In the genomic region with DNA sequence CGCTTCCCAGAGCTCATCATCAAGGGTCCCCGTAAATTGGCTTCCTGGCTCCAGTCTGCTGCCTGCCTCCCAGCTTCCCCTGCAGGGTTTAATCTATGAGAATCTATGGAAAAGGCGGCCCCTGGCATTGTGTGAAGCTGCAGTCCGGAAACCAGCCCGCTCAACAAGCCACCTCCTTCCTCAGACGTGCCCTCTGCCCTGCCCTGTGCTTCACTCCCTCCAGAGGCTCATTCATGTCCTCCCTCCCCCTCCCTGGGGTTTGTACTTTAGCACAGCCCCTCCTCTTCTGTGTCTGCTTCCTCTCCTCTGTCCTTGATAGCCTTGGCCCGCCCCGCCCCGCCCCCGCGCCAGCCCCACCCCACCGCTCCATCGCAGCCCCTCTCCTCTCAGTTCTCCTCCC, we compare ENCODE assay signal across 8 mouse cellular contexts. TPM values are rescaled to one million over a fixed set of nuclear protein-coding genes. Genes with fewer than 3 reads are reported as not detected.
DNase-seq lines count a peak whose midpoint lies in the region; ATAC-seq and TF ChIP-seq lines count a peak whose summit lies in the region.

No protein-coding gene starts in this region.

- no peak overlapping the region for H3K9ac ChIP-seq in embryonic facial prominence, embryonic 15.5 days
- no peak overlapping the region; the same call in 1 of the 2 replicates for H3K9ac ChIP-seq in hindbrain, embryonic 12.5 days
- H3K9ac ChIP-seq in limb, embryonic 14.5 days (ENCODE audit: low read depth, low read length, severe bottlenecking): 0 out of 2 replicates have a peak overlapping the region, but pooled peaks have one; percentile 28
- H3K9ac ChIP-seq in midbrain, embryonic 13.5 days (replicated peaks): peak overlapping the region; percentile 59

- peaks cover 27% of the 10 kb centered on the region; the same call in 1 of the 2 replicates for H3K36me3 ChIP-seq in embryonic facial prominence, embryonic 15.5 days
- H3K36me3 ChIP-seq in hindbrain, embryonic 12.5 days: no peaks in the 10 kb centered on the region
- H3K36me3 ChIP-seq in limb, embryonic 14.5 days (ENCODE audit: control insufficient read depth, insufficient read depth, low read length): peaks cover 6% of the 10 kb centered on the region; the same call in 1 of the 2 replicates
- no peaks in the 10 kb centered on the region for H3K36me3 ChIP-seq in midbrain, embryonic 13.5 days

- H3K27me3 ChIP-seq in embryonic facial prominence, embryonic 15.5 days: peaks cover 5% of the 10 kb centered on the region; the same call in 1 of the 2 replicates
- H3K27me3 ChIP-seq in hindbrain, embryonic 12.5 days: peaks cover 15% of the 10 kb centered on the region; the same call in 1 of the 2 replicates
- no peaks in the 10 kb centered on the region; the same call in 1 of the 2 replicates for H3K27me3 ChIP-seq in limb, embryonic 14.5 days (ENCODE audit: control insufficient read depth, insufficient read depth, low read length)
- H3K27me3 ChIP-seq in midbrain, embryonic 13.5 days: peaks cover 21% of the 10 kb centered on the region
- H3K27me3 ChIP-seq in cerebellum, adult 2 months (ENCODE audit: control insufficient read depth, insufficient read depth, low read length): no peaks in the 10 kb centered on the region

- peaks cover 18% of the 10 kb centered on the region for H3K4me1 ChIP-seq in embryonic facial prominence, embryonic 15.5 days
- peaks cover 25% of the 10 kb centered on the region for H3K4me1 ChIP-seq in hindbrain, embryonic 12.5 days
- H3K4me1 ChIP-seq in limb, embryonic 14.5 days (ENCODE audit: control insufficient read depth, insufficient read depth, low read length): peaks cover 9% of the 10 kb centered on the region; the same call in 1 of the 2 replicates
- peaks cover 16% of the 10 kb centered on the region for H3K4me1 ChIP-seq in midbrain, embryonic 13.5 days (replicated peaks)
- no peaks in the 10 kb centered on the region for H3K4me1 ChIP-seq in cerebellum, adult 2 months (ENCODE audit: control insufficient read depth, insufficient read depth, low read length)

- ATAC-seq in embryonic facial prominence, embryonic 15.5 days (ENCODE audit: insufficient number of reproducible peaks, low FRiP score, low TSS enrichment, low read depth): peak; percentile 69
- peak; percentile 66 for ATAC-seq in hindbrain, embryonic 12.5 days (ENCODE audit: low FRiP score)
- peak; percentile 67 for ATAC-seq in limb, embryonic 14.5 days (ENCODE audit: low FRiP score, low read depth)
- ATAC-seq in midbrain, embryonic 13.5 days: peak; percentile 72

- H3K4me2 ChIP-seq in embryonic facial prominence, embryonic 15.5 days (replicated peaks): peak overlapping the region; percentile 33
- H3K4me2 ChIP-seq in hindbrain, embryonic 12.5 days (replicated peaks): peak overlapping the region; percentile 40
- H3K4me2 ChIP-seq in limb, embryonic 14.5 days (replicated peaks; ENCODE audit: low read depth, low read length, severe bottlenecking): peak overlapping the region; percentile 39
- H3K4me2 ChIP-seq in midbrain, embryonic 13.5 days (replicated peaks): peak overlapping the region; percentile 45

- H3K27ac ChIP-seq in embryonic facial prominence, embryonic 15.5 days (replicated peaks): peak overlapping the region; percentile 52
- H3K27ac ChIP-seq in hindbrain, embryonic 12.5 days: peak overlapping the region; percentile 61
- no peak overlapping the region for H3K27ac ChIP-seq in limb, embryonic 14.5 days (replicated peaks; ENCODE audit: low read depth, low read length)
- peak overlapping the region; percentile 19; the same call in 1 of the 2 replicates for H3K27ac ChIP-seq in midbrain, embryonic 13.5 days
- H3K27ac ChIP-seq in cerebellum, adult 2 months (ENCODE audit: insufficient read depth, low read length): no peak overlapping the region

- WGBS in embryonic facial prominence, embryonic 15.5 days: 7% methylated on average over 9 of the region's 13 CpGs
- WGBS in hindbrain, embryonic 12.5 days: 1% methylated on average over 7 of the region's 13 CpGs
- 2% methylated on average over 10 of the region's 13 CpGs for WGBS in limb, embryonic 14.5 days
- WGBS in midbrain, embryonic 13.5 days: under 1% methylated on average over 10 of the region's 13 CpGs
- WGBS in cerebellum, adult 2 months: 48% methylated on average over 11 of the region's 13 CpGs

- TF ChIP-seq CTCF in cerebellum, adult 2 months (IDR thresholded peaks at IDR 0.05; ENCODE audit: borderline replicate concordance, insufficient read depth, low read depth, low read length): no peak

- DNase-seq in gastrocnemius, adult 18-20 months (ENCODE audit: low spot score): peak; percentile 39
- no peak for DNase-seq in gastrocnemius, adult 8-10 months (ENCODE audit: low spot score in 2 of 2)
- DNase-seq in limb, embryonic 14.5 days (ENCODE audit: low spot score): peak; percentile 61
- peak; percentile 70 to 87 for DNase-seq in thymus, adult 18-20 months
- DNase-seq in cerebellum, adult 2 months: no peak

- no peak overlapping the region for H3K4me3 ChIP-seq in embryonic facial prominence, embryonic 15.5 days (replicated peaks)
- H3K4me3 ChIP-seq in hindbrain, embryonic 12.5 days: 0 out of 2 replicates have a peak overlapping the region, but pooled peaks have one; percentile 1
- 0 out of 2 replicates have a peak overlapping the region, but pooled peaks have one; percentile 2 for H3K4me3 ChIP-seq in limb, embryonic 14.5 days (replicated peaks; ENCODE audit: low read length)
- peak overlapping the region; percentile 13; the same call in 1 of the 2 replicates for H3K4me3 ChIP-seq in midbrain, embryonic 13.5 days (replicated peaks)
- H3K4me3 ChIP-seq in cerebellum, adult 2 months (replicated peaks; ENCODE audit: insufficient read depth, low read depth, low read length): no peak overlapping the region

- no peaks in the 10 kb centered on the region for H3K9me3 ChIP-seq in embryonic facial prominence, embryonic 15.5 days (replicated peaks)
- H3K9me3 ChIP-seq in hindbrain, embryonic 12.5 days (replicated peaks): no peaks in the 10 kb centered on the region
- H3K9me3 ChIP-seq in limb, embryonic 14.5 days (ENCODE audit: control insufficient read depth, low read length): no peaks in the 10 kb centered on the region
- no peaks in the 10 kb centered on the region for H3K9me3 ChIP-seq in midbrain, embryonic 13.5 days

- TF ChIP-seq POLR2A in limb, embryonic 14.5 days (IDR thresholded peaks at IDR 0.05; ENCODE audit: borderline replicate concordance, extremely low read depth, insufficient read depth, insufficient read length): no peak
- TF ChIP-seq POLR2A in cerebellum, adult 2 months (IDR thresholded peaks at IDR 0.05; ENCODE audit: borderline replicate concordance, insufficient read depth, low read length): no peak

RNA-seq across cellular contexts. Expression of a gene that starts 8.8 kb away (rescaled TPM):
- total RNA-seq in gastrocnemius, adult 18-20 months (2021): 10 to 100 TPM; 29.0 to 32.7 TPM
- total RNA-seq in gastrocnemius, adult 8-10 months (2022): 10 to 100 TPM; 24.7 to 39.3 (median 28.4) TPM
- polyA plus RNA-seq in embryonic facial prominence, embryonic 15.5 days (2015; fragmentation: Nextera tagmentation; extraction: Ambion mirVana): 36.3 and 39.9 TPM in 2 replicates
- 30.9 and 31.9 TPM in 2 replicates for polyA plus RNA-seq in hindbrain, embryonic 12.5 days (2016; fragmentation: Nextera tagmentation; extraction: Ambion mirVana)
- polyA plus RNA-seq in limb, embryonic 14.5 days (2012; rRNA removed): 97.1 and 109 TPM in 2 replicates
- 40.4 and 42.4 TPM in 2 replicates for polyA plus RNA-seq in limb, embryonic 14.5 days (2014; fragmentation: Nextera tagmentation; extraction: Ambion mirVana)
- 21.4 and 26.4 TPM in 2 replicates for polyA plus RNA-seq in midbrain, embryonic 13.5 days (2015; fragmentation: Nextera tagmentation; extraction: Ambion mirVana)
- 716 and 832 TPM in 2 replicates for polyA plus RNA-seq in cerebellum, adult 2 months (2012; rRNA removed)

RNA-seq across cellular contexts. Expression of a gene that starts 38.9 kb away (rescaled TPM):
- total RNA-seq in gastrocnemius, adult 18-20 months (2021): not detected
- not detected for total RNA-seq in gastrocnemius, adult 8-10 months (2022)
- polyA plus RNA-seq in embryonic facial prominence, embryonic 15.5 days (2015; fragmentation: Nextera tagmentation; extraction: Ambion mirVana): 0.67 and 0.79 TPM in 2 replicates
- polyA plus RNA-seq in hindbrain, embryonic 12.5 days (2016; fragmentation: Nextera tagmentation; extraction: Ambion mirVana): 0.50 and 0.57 TPM in 2 replicates
- polyA plus RNA-seq in limb, embryonic 14.5 days (2012; rRNA removed): 0.05 TPM in 1 of 2 replicates, not detected in the other
- polyA plus RNA-seq in limb, embryonic 14.5 days (2014; fragmentation: Nextera tagmentation; extraction: Ambion mirVana): 0.37 and 0.56 TPM in 2 replicates
- 0.38 TPM in 1 of 2 replicates, not detected in the other for polyA plus RNA-seq in midbrain, embryonic 13.5 days (2015; fragmentation: Nextera tagmentation; extraction: Ambion mirVana)
- not detected in 2 replicates for polyA plus RNA-seq in cerebellum, adult 2 months (2012; rRNA removed)

RNA-seq across cellular contexts. Expression of a gene that starts 39.9 kb away (rescaled TPM):
- total RNA-seq in gastrocnemius, adult 18-20 months (2021): 1 to 10 TPM; 3.0 to 4.5 TPM
- 1 to 10 TPM in 3 of 4 experiments, under 1 TPM in 1; 0.41 to 2.1 (median 1.4) TPM for total RNA-seq in gastrocnemius, adult 8-10 months (2022)
- 36.8 and 44.3 TPM in 2 replicates for polyA plus RNA-seq in embryonic facial prominence, embryonic 15.5 days (2015; fragmentation: Nextera tagmentation; extraction: Ambion mirVana)
- polyA plus RNA-seq in hindbrain, embryonic 12.5 days (2016; fragmentation: Nextera tagmentation; extraction: Ambion mirVana): 2.1 and 2.9 TPM in 2 replicates
- 28.5 and 35.0 TPM in 2 replicates for polyA plus RNA-seq in limb, embryonic 14.5 days (2012; rRNA removed)
- 31.3 and 37.5 TPM in 2 replicates for polyA plus RNA-seq in limb, embryonic 14.5 days (2014; fragmentation: Nextera tagmentation; extraction: Ambion mirVana)
- 0.98 and 1.2 TPM in 2 replicates for polyA plus RNA-seq in midbrain, embryonic 13.5 days (2015; fragmentation: Nextera tagmentation; extraction: Ambion mirVana)
- polyA plus RNA-seq in cerebellum, adult 2 months (2012; rRNA removed): 1.3 and 1.7 TPM in 2 replicates

RNA-seq across cellular contexts. Expression of a gene that starts 52.3 kb away (rescaled TPM):
- total RNA-seq in gastrocnemius, adult 18-20 months (2021): 1 to 10 TPM in 1 of 2 experiments, under 1 TPM in 1; 0.82 to 1.7 TPM
- total RNA-seq in gastrocnemius, adult 8-10 months (2022): under 1 TPM in 3 of 4 experiments, not detected in 1; 0.44 to 0.46 (median 0.45) TPM
- polyA plus RNA-seq in embryonic facial prominence, embryonic 15.5 days (2015; fragmentation: Nextera tagmentation; extraction: Ambion mirVana): 879 and 898 TPM in 2 replicates
- polyA plus RNA-seq in hindbrain, embryonic 12.5 days (2016; fragmentation: Nextera tagmentation; extraction: Ambion mirVana): 904 and 962 TPM in 2 replicates
- polyA plus RNA-seq in limb, embryonic 14.5 days (2012; rRNA removed): 1,140 and 1,381 TPM in 2 replicates
- polyA plus RNA-seq in limb, embryonic 14.5 days (2014; fragmentation: Nextera tagmentation; extraction: Ambion mirVana): 1,171 and 1,392 TPM in 2 replicates
- 322 and 354 TPM in 2 replicates for polyA plus RNA-seq in midbrain, embryonic 13.5 days (2015; fragmentation: Nextera tagmentation; extraction: Ambion mirVana)
- 77.8 and 78.9 TPM in 2 replicates for polyA plus RNA-seq in cerebellum, adult 2 months (2012; rRNA removed)

RNA-seq across cellular contexts. Expression of a gene that starts 57.4 kb away (rescaled TPM):
- total RNA-seq in gastrocnemius, adult 18-20 months (2021): not detected
- not detected for total RNA-seq in gastrocnemius, adult 8-10 months (2022)
- polyA plus RNA-seq in embryonic facial prominence, embryonic 15.5 days (2015; fragmentation: Nextera tagmentation; extraction: Ambion mirVana): 0.25 and 0.49 TPM in 2 replicates
- polyA plus RNA-seq in hindbrain, embryonic 12.5 days (2016; fragmentation: Nextera tagmentation; extraction: Ambion mirVana): 0.77 and 1.0 TPM in 2 replicates
- polyA plus RNA-seq in limb, embryonic 14.5 days (2012; rRNA removed): 0.47 and 0.88 TPM in 2 replicates
- 0.17 and 0.32 TPM in 2 replicates for polyA plus RNA-seq in limb, embryonic 14.5 days (2014; fragmentation: Nextera tagmentation; extraction: Ambion mirVana)
- polyA plus RNA-seq in midbrain, embryonic 13.5 days (2015; fragmentation: Nextera tagmentation; extraction: Ambion mirVana): 0.36 and 0.54 TPM in 2 replicates
- polyA plus RNA-seq in cerebellum, adult 2 months (2012; rRNA removed): 2.0 TPM in 2 replicates

Comparison
In these comparisons a context has a peak if more than half of its experiments do, and no peak if none do; other contexts are left out.
1. DNase-seq: peak in gastrocnemius, adult 18-20 months (single experiment), limb, embryonic 14.5 days (single experiment) and thymus, adult 18-20 months (2 of 2); none in gastrocnemius, adult 8-10 months (0 of 2) and cerebellum, adult 2 months (0 of 2).
2. H3K27ac ChIP-seq: peak in embryonic facial prominence, embryonic 15.5 days (single experiment), hindbrain, embryonic 12.5 days (single experiment) and midbrain, embryonic 13.5 days (single experiment); none in limb, embryonic 14.5 days (single experiment) and cerebellum, adult 2 months (single experiment).
3. H3K4me3 ChIP-seq: peak in hindbrain, embryonic 12.5 days (single experiment), limb, embryonic 14.5 days (single experiment) and midbrain, embryonic 13.5 days (single experiment); none in embryonic facial prominence, embryonic 15.5 days (single experiment) and cerebellum, adult 2 months (single experiment).
4. H3K9ac ChIP-seq: peak in limb, embryonic 14.5 days (single experiment) and midbrain, embryonic 13.5 days (single experiment); none in embryonic facial prominence, embryonic 15.5 days (single experiment) and hindbrain, embryonic 12.5 days (single experiment).
5. Peak in every context shown above with its lines, with median percentiles within 50 percentile points of each other: ATAC-seq and H3K4me2 ChIP-seq.